Mouse (Mus musculus): ENCODE results near the gene Lamc1. TPM values are rescaled to one million over a fixed set of nuclear protein-coding genes. Genes with fewer than 3 reads are reported as not detected.
"Not testable (repeated sequence)": the region's sequence is repeated elsewhere in the genome, so short reads cannot be mapped to it uniquely, and the experiment has no call there.

The Lamc1 gene
- total and polyA plus RNA-seq, 3 experiments = 13.1 to 174 (median 32.4) TPM

GRCm38 (mm10) chr1:153308179-153308914, 24.2 kb downstream of the Lamc1 start:
- no peak overlapping the region for H3K9ac ChIP-seq (ENCODE audit: control insufficient read depth, low read depth, low read length, poor library complexity, severe bottlenecking)
- TF ChIP-seq NELFE (IDR thresholded peaks at IDR 0.05; ENCODE audit: low read depth, low read length) = no peak
- no peak for TF ChIP-seq TAL1 (IDR thresholded peaks at IDR 0.05; ENCODE audit: low read length)
- no peak for TF ChIP-seq GATA1 (IDR thresholded peaks at IDR 0.05; ENCODE audit: low read depth, low read length)
- no peak for TF ChIP-seq GABPA (IDR thresholded peaks at IDR 0.05; ENCODE audit: low read depth, low read length)
- TF ChIP-seq CHD1 (IDR thresholded peaks at IDR 0.05; ENCODE audit: low read depth, low read length) = no peak
- TF ChIP-seq CTCF (IDR thresholded peaks at IDR 0.05 in 2 of 3, conservative IDR thresholded peaks at IDR 0.05 in 1 of 3; ENCODE audit: control insufficient read depth in 1 of 3, insufficient read depth in 1 of 3, low read depth in 2 of 3, low read length in 3 of 3, poor library complexity in 1 of 3, severe bottlenecking in 1 of 3) = no peak
- no peak for TF ChIP-seq CHD2 (IDR thresholded peaks at IDR 0.05; ENCODE audit: low read length)
- no peak for TF ChIP-seq UBTF (IDR thresholded peaks at IDR 0.05; ENCODE audit: borderline replicate concordance, insufficient read depth, low read depth, low read length)
- TF ChIP-seq HCFC1 (IDR thresholded peaks at IDR 0.05; ENCODE audit: low read depth, low read length) = no peak
- no peak for TF ChIP-seq JUND (IDR thresholded peaks at IDR 0.05; ENCODE audit: low read depth, low read length)
- no peak for TF ChIP-seq ETS1 (IDR thresholded peaks at IDR 0.05; ENCODE audit: low read depth, low read length)

GRCm38 (mm10) chr1:153307509-153308178, 24.9 kb downstream of the Lamc1 start:
- H3K4me1 ChIP-seq (ENCODE audit: control insufficient read depth in 1 of 2, insufficient read depth in 2 of 2, low read length in 2 of 2) = no peaks in the 10 kb centered on the region; a peak in 1 of 4 replicates
- no peaks in the 10 kb centered on the region for H3K27me3 ChIP-seq (ENCODE audit: control insufficient read depth in 1 of 2, insufficient read depth in 2 of 2, low read length in 2 of 2)
- H3K27ac ChIP-seq (ENCODE audit: control insufficient read depth, low read depth, low read length) = no peak overlapping the region
- H3K36me3 ChIP-seq (ENCODE audit: control insufficient read depth in 1 of 2, insufficient read depth in 2 of 2, low read length in 2 of 2) = peaks cover 0 to 4% of the 10 kb centered on the region in 2 experiments; a peak in 2 of 4 replicates
- no peaks in the 10 kb centered on the region for H3K9me3 ChIP-seq (replicated peaks; ENCODE audit: insufficient read depth, low read length)
- no peak for DNase-seq (ENCODE audit: low read depth, low spot score)
- no peak overlapping the region for H3K9ac ChIP-seq (ENCODE audit: control insufficient read depth, low read depth, low read length, poor library complexity, severe bottlenecking)
- no peak for TF ChIP-seq MYC (IDR thresholded peaks at IDR 0.05; ENCODE audit: low read depth, low read length)
- TF ChIP-seq POLR2AphosphoS5 (IDR thresholded peaks at IDR 0.05; ENCODE audit: borderline replicate concordance, low read depth, low read length) = no peak
- TF ChIP-seq ZNF384 (IDR thresholded peaks at IDR 0.05; ENCODE audit: low read depth, low read length) = no peak
- TF ChIP-seq NELFE (IDR thresholded peaks at IDR 0.05; ENCODE audit: low read depth, low read length) = no peak
- TF ChIP-seq E2F4 (IDR thresholded peaks at IDR 0.05; ENCODE audit: borderline replicate concordance, low read depth, low read length) = no peak
- TF ChIP-seq POLR2A (IDR thresholded peaks at IDR 0.05; ENCODE audit: control insufficient read depth in 1 of 2, insufficient read depth in 1 of 2, low read depth in 1 of 2, low read length in 2 of 2, poor library complexity in 1 of 2) = no peak
- TF ChIP-seq ZC3H11A (IDR thresholded peaks at IDR 0.05; ENCODE audit: low read depth, low read length) = no peak
- no peak for TF ChIP-seq MEF2A (IDR thresholded peaks at IDR 0.05; ENCODE audit: extremely low read depth, insufficient replicate concordance, low read depth, low read length, poor library complexity, severe bottlenecking)
- no peak for TF ChIP-seq ZKSCAN1 (IDR thresholded peaks at IDR 0.05; ENCODE audit: low read depth, low read length)
- TF ChIP-seq MAZ (IDR thresholded peaks at IDR 0.05; ENCODE audit: low read depth, low read length) = no peak
- peaks cover 3% of the 10 kb centered on the region for H3K79me2 ChIP-seq (ENCODE audit: control insufficient read depth, insufficient read depth, low read length, poor library complexity)
- no peak overlapping the region for H3K4me3 ChIP-seq (ENCODE audit: control insufficient read depth in 1 of 2, insufficient read depth in 1 of 2, low read depth in 2 of 2, low read length in 2 of 2)

More at GRCm38 (mm10) chr1:153308179-153308914, 24.2 kb downstream of the Lamc1 start:
- Histone ChIP-seq H3K27me3 (ENCODE audit: control insufficient read depth in 1 of 2, insufficient read depth in 2 of 2, low read length in 2 of 2) (no peaks in the 10 kb centered on the region), H3K4me1 (ENCODE audit: control insufficient read depth in 1 of 2, insufficient read depth in 2 of 2, low read length in 2 of 2) (no peaks in the 10 kb centered on the region; a peak in 1 of 4 replicates), H3K9me3 (replicated peaks; ENCODE audit: insufficient read depth, low read length) (no peaks in the 10 kb centered on the region), H3K4me3 (ENCODE audit: control insufficient read depth in 1 of 2, insufficient read depth in 1 of 2, low read depth in 2 of 2, low read length in 2 of 2) (no peak overlapping the region), H3K79me2 (ENCODE audit: control insufficient read depth, insufficient read depth, low read length, poor library complexity) (peaks cover 3% of the 10 kb centered on the region), H3K36me3 (ENCODE audit: control insufficient read depth in 1 of 2, insufficient read depth in 2 of 2, low read length in 2 of 2) (peaks cover 0 to 2% of the 10 kb centered on the region in 2 experiments; a peak in 1 of 4 replicates), H3K27ac (ENCODE audit: control insufficient read depth, low read depth, low read length) (no peak overlapping the region)
- DNase-seq (ENCODE audit: low read depth, low spot score) = no peak

GRCm38 (mm10) chr1:153305728-153306127, 26.9 kb downstream of the Lamc1 start:
- not testable (repeated sequence) for H3K4me1 ChIP-seq (ENCODE audit: control insufficient read depth in 1 of 2, insufficient read depth in 2 of 2, low read length in 2 of 2); H3K9me3 ChIP-seq (replicated peaks; ENCODE audit: insufficient read depth, low read length); H3K36me3 ChIP-seq (ENCODE audit: control insufficient read depth in 1 of 2, insufficient read depth in 2 of 2, low read length in 2 of 2); H3K27me3 ChIP-seq (ENCODE audit: control insufficient read depth in 1 of 2, insufficient read depth in 2 of 2, low read length in 2 of 2); H3K27ac ChIP-seq (ENCODE audit: control insufficient read depth, low read depth, low read length); DNase-seq (ENCODE audit: low read depth, low spot score); H3K79me2 ChIP-seq (ENCODE audit: control insufficient read depth, insufficient read depth, low read length, poor library complexity); H3K9ac ChIP-seq (ENCODE audit: control insufficient read depth, low read depth, low read length, poor library complexity, severe bottlenecking); H3K4me3 ChIP-seq (ENCODE audit: control insufficient read depth in 1 of 2, insufficient read depth in 1 of 2, low read depth in 2 of 2, low read length in 2 of 2)

Data from MEL (cell line).